Mouse (Mus musculus): ENCODE measurements at regions not wholly inside any gene's neighbourhood (a gene's known extent, or its start where the extent isn't known, plus 50 kb on each side); places are given as distances from the start of the nearest gene placed in this dataset.

DNA sequence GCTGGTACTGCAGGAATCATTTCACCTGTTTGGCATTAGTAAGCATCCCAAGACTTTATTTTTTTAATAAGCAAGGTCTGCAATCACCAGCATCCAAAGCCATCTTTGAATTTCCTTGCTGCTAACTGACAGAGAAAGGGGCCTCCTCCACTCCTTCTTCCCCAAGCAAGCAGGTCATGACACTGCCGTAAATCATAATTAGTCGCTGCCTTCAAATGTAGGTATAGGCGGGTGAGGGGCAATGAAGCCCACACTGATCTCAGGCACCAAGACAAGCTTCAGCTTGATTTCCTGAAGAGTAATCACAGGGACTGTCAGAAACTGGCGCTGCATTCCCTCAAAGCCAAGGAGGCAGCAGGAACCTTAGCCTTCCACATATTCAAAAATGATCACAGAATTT lies 73.3 kb upstream of the Ptprt start:
- in situ Hi-C loops (cut with MboI, MseI), result no loop called here

DNA sequence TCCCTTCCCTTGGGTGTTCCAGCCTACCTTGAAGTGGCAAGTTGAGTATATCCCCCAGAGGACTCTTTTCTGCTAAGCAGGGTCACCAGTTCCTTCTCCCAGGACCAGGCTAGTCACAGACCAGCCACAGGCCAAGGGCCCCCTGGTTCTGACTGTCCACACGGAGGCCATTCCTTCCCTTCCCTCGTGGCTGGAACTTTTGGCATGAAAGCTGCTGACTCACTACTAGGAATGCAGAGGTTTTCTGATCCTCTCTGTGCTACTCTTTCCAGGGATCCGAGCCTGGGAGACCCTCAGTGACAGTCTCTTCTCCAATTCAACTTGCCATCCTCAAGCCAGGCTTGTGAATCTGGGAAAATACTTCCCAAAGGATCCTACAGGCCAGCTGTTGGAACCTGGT lies 59.1 kb upstream of the Ptprt start:
- in situ Hi-C loops (cut with MboI, MseI), result no loop called here

DNA sequence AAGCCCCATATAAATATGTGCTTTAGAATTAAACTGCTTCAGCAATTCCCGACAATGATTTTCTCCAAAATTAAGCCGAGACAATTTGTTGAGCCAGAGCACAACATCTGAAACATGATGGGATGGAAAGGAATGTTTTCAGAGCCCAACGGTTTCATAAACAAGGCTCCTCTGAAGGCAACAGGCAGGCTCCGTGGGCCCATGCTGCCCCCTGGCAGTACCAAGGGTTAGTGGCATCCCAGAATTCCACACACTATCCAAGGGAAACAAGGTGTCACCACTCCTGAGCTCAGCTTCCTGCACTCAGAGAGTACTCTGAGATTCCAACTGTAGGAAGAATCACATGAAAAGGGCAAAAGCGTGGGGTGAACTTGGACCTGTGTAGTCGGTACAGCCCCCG lies 57.5 kb upstream of the Ptprt start:
- in situ Hi-C loops (cut with MboI, MseI), result no loop called here

DNA sequence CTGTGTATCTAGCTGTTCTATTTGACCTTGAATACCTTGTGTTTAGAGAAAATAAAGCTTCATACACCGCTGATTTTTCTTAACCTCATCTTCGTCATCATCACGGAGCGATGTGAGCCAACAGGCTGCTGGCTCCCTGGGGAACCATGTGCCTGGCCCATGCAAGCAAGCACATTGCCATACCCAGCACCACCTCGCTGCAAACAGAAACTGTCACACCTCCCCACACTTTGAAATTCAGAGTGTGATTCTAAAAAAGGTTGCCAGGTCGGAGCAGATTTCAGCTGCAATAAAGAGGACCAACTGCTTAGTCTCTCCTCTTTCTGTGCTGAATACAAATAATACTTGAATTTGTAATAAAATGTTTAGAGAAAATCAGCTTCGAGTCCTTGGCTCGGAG lies 54.0 kb upstream of the Ptprt start:
- in situ Hi-C loops (cut with MboI, MseI), result no loop called here

DNA sequence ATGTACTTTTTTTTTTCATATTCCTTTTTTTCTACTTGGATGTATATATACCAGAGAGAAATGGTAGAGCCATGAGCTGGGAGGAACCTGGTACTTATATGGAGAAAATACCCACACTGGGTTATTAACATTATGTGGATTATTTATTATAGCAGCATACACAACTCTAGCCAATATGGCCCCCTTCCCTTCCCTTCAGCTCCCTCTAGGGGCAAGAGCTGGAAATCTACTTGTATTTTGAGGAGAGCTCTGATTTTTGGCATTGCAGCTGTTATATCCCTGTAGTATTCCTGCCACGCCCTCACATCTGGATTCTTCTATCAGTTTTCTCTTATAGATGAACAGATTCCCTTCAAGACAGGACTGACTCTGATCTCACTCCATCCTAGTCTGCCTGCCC lies 52.0 kb upstream of the Ptprt start:
- in situ Hi-C loops (cut with MboI, MseI), result no loop called here

DNA sequence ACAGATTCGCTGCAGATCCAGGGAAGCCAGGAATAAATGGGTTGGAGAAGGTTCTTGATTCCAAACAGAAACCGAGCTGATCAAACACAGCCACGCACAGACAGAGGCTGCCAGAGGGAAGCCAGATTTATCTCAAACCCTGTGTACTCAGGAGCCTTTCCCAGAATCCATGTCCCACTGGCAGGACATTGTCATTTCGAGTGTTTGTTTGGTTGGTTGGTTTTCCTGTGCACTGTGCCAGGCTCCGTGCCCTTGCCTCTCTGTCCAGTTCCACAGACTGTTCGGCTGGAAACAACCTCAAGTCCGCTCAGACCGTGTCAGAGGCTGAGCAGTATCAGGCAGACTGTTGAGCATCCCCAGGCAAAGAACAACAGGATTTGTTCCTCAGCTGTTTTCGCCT lies 51.4 kb upstream of the Ptprt start:
- in situ Hi-C loops (cut with MboI, MseI), result no loop called here

Data from T-helper 1 cell (primary cell).